Mouse (Mus musculus) embryonic facial prominence, embryonic 10.5 days (tissue): ENCODE measurements around the gene Rplp0. TPM values are rescaled to one million over a fixed set of nuclear protein-coding genes. Genes with fewer than 3 reads are reported as not detected.

Source experiments
- DNase-seq: peaks from one replicate; pipeline ENCODE4 v3.0.0-alpha.2; 2017; ENCODE audit warnings: low spot score
- H3K27ac ChIP-seq: fragments of 300-500 bp; sonication (generic); replicated peaks from 2 replicates; pipeline ENCODE4 v1.5.1; 2016; ENCODE audit warnings: mild to moderate bottlenecking
- H3K27me3 ChIP-seq: fragments of 300-500 bp; sonication (generic); replicated peaks from 2 replicates; pipeline ENCODE4 v1.6.1; 2016; ENCODE audit warnings: low read depth, mild to moderate bottlenecking; ENCODE audit not compliant: poor library complexity, severe bottlenecking
- H3K36me3 ChIP-seq: fragments of 300-500 bp; sonication (generic); replicated peaks from 2 replicates; pipeline ENCODE4 v1.6.1; 2016; ENCODE audit warnings: mild to moderate bottlenecking, moderate library complexity
- H3K4me1 ChIP-seq: fragments of 300-500 bp; sonication (generic); 2 replicates; pipeline ENCODE4 v1.6.1; 2016
- H3K4me3 ChIP-seq: fragments of 300-500 bp; sonication (generic); 2 replicates; pipeline ENCODE4 v1.5.1; 2016; ENCODE audit warnings: mild to moderate bottlenecking, moderate library complexity
- H3K9me3 ChIP-seq: fragments of 300-500 bp; sonication (generic); 2 replicates; pipeline ENCODE4 v1.6.1; 2016; ENCODE audit warnings: mild to moderate bottlenecking
- WGBS: fragments of 180-500 bp; shearing (Covaris S2); methylation state at CpG from one replicate; pipeline ENCODE4 v1.1.7; 2016; 5-methylcytosine and 5-hydroxymethylcytosine counted together
- polyA plus RNA-seq: library from polyadenylated mRNA; unstranded; fragments of >200 nt; fragmentation: Nextera tagmentation; extraction: Ambion mirVana; gene quantifications from 2 replicates; pipeline ENCODE4 v1.2.1, GENCODE M21; 2016

Rplp0 gene
- polyA plus RNA-seq, 1 experiment from 2014 or later = 1,413 TPM

DNA sequence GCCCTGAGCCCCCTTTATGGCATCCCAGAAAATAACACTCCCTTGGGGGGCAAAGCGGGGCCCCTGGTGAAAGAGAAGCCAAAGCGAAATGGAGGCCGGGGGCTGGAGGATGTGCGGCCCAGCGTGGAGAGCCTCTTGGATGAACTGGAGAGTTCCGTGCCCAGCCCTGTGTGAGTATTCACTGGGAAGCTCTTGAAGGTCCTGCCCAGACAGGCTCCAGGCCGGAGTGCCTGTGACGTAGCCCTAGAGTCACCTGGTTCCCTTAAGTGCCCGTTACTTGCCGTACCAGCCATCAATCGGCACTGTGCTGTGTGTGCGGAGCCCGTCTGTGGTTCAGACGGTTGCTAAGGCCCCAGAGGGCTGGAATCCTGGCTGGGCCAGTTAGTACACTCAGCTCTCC is 13.6 kb upstream of the Rplp0 start:
- Histone ChIP-seq H3K9me3 (no peaks in the 10 kb centered on the region), H3K27me3 (no peaks in the 10 kb centered on the region), H3K4me1 (peaks cover 76% of the 10 kb centered on the region), H3K36me3 (peaks cover 69% of the 10 kb centered on the region), H3K27ac (peak overlapping the region; percentile 81), H3K4me3 (no peak overlapping the region)
- no peak for DNase-seq
- 85% methylated on average over 14 of the region's 14 CpGs for WGBS

DNA sequence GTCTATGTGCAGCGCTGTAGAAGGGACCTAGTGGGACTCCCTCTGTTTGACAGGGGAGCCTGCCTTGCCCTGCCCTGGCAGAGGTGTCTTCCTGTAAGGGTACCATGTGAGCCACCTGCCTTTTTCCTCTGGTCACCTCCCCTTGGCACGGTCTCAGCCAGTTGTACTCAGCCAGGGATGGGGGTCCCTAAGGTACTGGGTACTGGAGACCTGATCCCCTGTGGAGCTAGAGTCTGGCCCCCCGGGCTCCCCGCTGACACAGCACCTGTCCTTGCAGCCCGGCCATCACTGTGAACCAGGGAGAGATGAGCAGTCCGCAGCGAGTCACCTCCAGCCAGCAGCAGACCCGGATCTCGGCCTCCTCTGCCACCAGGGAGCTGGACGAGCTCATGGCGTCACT is 12.7 kb upstream of the Rplp0 start:
- Histone ChIP-seq H3K36me3 (peaks cover 77% of the 10 kb centered on the region), H3K9me3 (no peaks in the 10 kb centered on the region), H3K4me1 (peaks cover 84% of the 10 kb centered on the region), H3K27me3 (no peaks in the 10 kb centered on the region), H3K4me3 (peak overlapping the region; percentile 22), H3K27ac (peak overlapping the region; percentile 81)
- 49% methylated on average over 11 of the region's 11 CpGs for WGBS
- no peak for DNase-seq

DNA sequence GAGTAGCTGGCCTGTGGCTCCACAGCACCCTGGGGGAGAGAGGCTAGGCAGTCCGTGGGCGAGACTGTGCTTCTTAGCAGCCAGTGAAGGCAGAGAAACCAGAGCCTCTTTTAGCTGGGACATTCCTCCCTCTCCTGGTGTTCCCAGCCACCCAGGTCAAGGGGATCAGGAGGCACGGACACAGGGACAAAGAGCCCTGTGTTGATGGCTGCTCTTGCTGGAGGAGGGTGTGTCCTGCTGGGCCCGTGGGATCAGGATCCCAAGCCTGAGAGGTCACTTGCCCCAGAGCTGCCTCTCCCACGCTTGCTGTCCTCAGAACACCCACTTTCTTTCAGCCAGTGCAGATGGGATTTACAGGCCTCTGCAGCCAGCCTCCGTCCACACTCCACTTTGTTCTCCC is 12.3 kb upstream of the Rplp0 start:
- Histone ChIP-seq H3K36me3 (peaks cover 82% of the 10 kb centered on the region), H3K4me1 (peaks cover 84% of the 10 kb centered on the region), H3K9me3 (no peaks in the 10 kb centered on the region), H3K4me3 (peak overlapping the region; percentile 22), H3K27ac (peak overlapping the region; percentile 81), H3K27me3 (no peaks in the 10 kb centered on the region)
- 24% methylated on average over 6 of the region's 6 CpGs for WGBS
- DNase-seq = no peak

DNA sequence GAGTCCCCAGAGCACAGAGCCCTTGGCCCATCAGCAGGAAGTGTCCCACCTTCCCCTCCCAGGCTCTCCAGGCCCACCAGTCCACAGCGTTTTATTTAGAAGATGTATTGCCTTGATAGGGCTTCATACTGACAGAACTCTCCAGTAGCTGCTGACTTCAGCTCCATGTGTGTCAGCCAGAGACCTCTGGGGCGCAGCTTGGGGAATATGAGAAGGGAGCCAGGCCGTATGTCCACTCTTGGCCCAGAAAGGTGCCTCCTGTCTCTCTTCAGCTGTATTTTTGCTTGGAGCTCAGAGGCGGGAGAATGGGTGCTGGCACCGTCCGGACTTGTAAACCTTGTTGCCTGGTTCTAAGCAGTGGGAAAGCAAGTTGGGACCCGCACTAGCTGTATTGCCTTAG is 11.8 kb upstream of the Rplp0 start:
- 63% methylated on average over 7 of the region's 7 CpGs for WGBS
- Histone ChIP-seq H3K4me1 (peaks cover 80% of the 10 kb centered on the region), H3K4me3 (peak overlapping the region; percentile 22; the same call in 1 of the 2 replicates), H3K9me3 (no peaks in the 10 kb centered on the region), H3K27me3 (no peaks in the 10 kb centered on the region), H3K36me3 (peaks cover 86% of the 10 kb centered on the region), H3K27ac (peak overlapping the region; percentile 81)
- DNase-seq = no peak

DNA sequence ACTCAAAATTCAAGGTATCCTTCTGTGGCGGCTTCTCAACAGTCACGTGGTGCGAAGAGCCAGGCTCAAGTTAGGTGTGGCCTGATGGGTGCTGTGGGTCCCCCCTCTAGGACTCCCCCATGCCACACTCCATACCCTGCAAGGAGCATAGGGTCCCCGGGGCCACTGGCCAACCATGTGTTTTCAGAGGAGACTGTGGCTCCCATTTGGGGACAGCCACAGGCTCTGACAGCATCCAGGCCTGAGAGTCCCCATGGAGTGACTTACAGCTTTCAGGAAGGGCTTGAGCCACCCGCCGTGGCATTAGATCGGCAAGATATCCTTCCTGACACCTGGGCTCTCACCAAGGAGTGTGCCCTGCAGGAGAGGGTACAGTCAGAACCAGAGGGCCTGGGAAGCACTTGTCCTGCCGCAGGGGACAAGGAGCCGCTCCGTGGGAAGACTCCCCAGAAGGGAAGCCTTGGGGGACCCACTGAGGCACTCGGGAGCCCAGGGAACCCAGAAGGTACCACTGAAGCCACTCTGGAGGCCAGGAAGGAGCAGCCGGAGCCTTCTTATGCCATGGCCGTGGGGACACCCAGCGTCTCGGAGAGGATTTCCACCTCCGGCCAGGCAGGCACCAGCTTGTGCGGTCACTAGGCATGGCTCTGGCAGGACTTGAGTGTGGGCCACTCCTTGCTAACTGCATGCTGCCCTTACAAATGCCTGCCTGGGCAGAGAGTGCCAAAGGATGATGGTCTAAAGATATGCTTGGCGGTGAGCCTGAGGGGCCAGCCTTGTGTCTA is 10.6 kb upstream of the Rplp0 start:
- WGBS = 91% methylated on average over 18 of the region's 18 CpGs
- Histone ChIP-seq H3K27ac (no peak overlapping the region; the same call in none of the 2 replicates), H3K9me3 (no peaks in the 10 kb centered on the region), H3K36me3 (peaks cover 98% of the 10 kb centered on the region), H3K4me3 (no peak overlapping the region), H3K4me1 (peaks cover 67% of the 10 kb centered on the region), H3K27me3 (no peaks in the 10 kb centered on the region)
- DNase-seq = no peak

DNA sequence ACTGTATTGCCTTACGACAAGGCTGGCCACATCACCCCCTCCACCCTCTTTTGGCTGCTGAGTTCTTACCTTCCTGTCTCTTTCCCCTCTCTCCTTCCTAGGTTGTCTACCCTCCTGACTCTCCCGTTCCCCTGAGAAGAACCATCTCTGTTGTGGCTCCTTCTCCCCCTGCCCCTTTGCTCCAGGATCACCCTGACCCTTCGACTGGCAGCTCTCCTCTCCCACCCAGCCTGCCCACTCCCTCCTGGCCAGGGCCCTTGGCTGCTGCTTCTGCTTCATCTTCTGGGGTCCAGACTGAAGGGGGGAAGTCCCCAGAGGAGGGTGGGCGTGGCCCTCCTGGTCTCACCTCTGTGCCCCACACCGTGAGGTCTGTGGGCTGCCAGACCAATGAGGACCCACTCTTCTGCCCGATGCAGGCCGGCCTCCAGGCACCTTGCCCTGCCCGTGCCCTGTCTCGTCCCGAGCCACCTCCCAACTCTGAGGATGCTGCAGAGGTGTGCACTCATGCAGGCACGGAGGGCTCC is 8.7 kb upstream of the Rplp0 start:
- H3K4me1 ChIP-seq = peaks cover 49% of the 10 kb centered on the region
- no peaks in the 10 kb centered on the region for H3K9me3 ChIP-seq
- no peak for DNase-seq
- H3K36me3 ChIP-seq = peaks cover 98% of the 10 kb centered on the region
- H3K4me3 ChIP-seq = no peak overlapping the region
- H3K27me3 ChIP-seq = no peaks in the 10 kb centered on the region
- peak overlapping the region; percentile 44; the same call in 1 of the 2 replicates for H3K27ac ChIP-seq
- WGBS = 80% methylated on average over 11 of the region's 11 CpGs

DNA sequence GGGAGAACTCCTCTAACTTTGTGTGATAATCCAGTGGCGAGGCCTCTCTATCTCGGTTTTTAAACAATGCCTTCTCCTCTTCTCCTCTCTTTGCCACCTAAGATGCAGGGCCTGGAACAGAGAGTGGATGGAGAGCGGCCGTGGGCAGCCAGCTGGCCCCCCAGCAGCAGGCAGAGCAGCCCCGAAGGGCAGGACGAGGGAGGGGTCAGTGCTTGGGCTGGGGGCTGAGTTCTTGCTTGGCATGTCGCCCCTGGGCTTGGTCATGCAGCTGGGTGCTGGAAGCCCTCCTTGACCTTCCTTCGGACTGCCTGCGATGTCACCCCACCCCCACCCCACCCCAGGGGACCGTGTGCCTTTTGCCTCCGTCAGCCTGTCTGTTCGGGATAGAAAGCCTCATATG is 7.9 kb upstream of the Rplp0 start:
- Histone ChIP-seq H3K36me3 (peaks cover 91% of the 10 kb centered on the region), H3K9me3 (no peaks in the 10 kb centered on the region), H3K4me3 (no peak overlapping the region), H3K4me1 (peaks cover 49% of the 10 kb centered on the region), H3K27me3 (no peaks in the 10 kb centered on the region), H3K27ac (peak overlapping the region; percentile 55)
- WGBS = 70% methylated on average over 12 of the region's 12 CpGs
- no peak for DNase-seq

DNA sequence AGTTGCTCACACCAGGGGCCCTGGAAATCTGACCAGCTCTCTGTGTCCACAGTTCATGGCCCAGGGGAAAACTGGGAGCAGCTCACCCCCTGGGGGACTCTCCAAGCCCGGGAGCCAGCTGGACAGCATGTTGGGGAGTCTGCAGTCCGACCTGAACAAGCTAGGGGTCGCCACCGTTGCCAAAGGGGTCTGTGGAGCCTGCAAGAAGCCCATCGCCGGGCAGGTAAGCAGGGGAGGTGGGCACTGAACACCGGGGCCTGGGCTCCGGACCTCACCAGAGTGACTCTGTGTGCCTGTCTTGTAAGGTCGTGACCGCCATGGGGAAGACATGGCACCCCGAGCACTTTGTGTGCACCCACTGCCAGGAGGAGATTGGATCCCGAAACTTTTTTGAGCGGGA is 7.5 kb upstream of the Rplp0 start:
- Histone ChIP-seq H3K36me3 (peaks cover 87% of the 10 kb centered on the region), H3K9me3 (no peaks in the 10 kb centered on the region), H3K4me1 (peaks cover 45% of the 10 kb centered on the region), H3K4me3 (no peak overlapping the region), H3K27me3 (no peaks in the 10 kb centered on the region), H3K27ac (peak overlapping the region; percentile 55)
- no peak for DNase-seq
- WGBS = 86% methylated on average over 13 of the region's 13 CpGs

DNA sequence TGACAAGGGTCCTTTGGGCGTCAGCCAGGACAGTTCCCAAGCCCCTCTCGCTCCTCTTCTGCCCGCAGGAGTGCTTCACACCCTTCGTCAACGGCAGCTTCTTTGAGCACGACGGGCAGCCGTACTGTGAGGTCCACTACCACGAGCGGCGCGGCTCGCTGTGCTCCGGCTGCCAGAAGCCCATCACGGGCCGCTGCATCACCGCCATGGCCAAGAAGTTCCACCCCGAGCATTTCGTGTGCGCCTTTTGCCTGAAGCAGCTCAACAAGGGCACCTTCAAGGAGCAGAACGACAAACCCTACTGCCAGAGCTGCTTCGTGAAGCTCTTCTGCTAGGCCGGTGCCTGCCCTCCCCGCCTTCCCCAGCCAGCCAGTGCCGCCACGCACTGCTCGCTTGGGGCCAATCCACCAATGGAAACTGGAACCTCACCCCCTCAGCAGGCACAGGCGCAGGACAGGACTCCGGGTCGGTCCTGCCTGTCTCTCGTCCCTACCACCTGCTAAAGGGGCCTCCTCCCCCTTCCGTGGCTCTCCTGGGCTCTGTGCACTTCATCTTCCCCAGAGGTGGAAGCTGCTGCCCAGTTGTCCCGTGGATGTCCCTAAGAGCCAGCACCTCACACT is 5.4 kb upstream of the Rplp0 start:
- no peaks in the 10 kb centered on the region for H3K27me3 ChIP-seq
- H3K36me3 ChIP-seq = peaks cover 66% of the 10 kb centered on the region
- no peaks in the 10 kb centered on the region for H3K9me3 ChIP-seq
- DNase-seq = no peak
- 90% methylated on average over 33 of the region's 33 CpGs for WGBS
- peaks cover 25% of the 10 kb centered on the region for H3K4me1 ChIP-seq
- no peak overlapping the region for H3K4me3 ChIP-seq
- H3K27ac ChIP-seq = no peak overlapping the region

DNA sequence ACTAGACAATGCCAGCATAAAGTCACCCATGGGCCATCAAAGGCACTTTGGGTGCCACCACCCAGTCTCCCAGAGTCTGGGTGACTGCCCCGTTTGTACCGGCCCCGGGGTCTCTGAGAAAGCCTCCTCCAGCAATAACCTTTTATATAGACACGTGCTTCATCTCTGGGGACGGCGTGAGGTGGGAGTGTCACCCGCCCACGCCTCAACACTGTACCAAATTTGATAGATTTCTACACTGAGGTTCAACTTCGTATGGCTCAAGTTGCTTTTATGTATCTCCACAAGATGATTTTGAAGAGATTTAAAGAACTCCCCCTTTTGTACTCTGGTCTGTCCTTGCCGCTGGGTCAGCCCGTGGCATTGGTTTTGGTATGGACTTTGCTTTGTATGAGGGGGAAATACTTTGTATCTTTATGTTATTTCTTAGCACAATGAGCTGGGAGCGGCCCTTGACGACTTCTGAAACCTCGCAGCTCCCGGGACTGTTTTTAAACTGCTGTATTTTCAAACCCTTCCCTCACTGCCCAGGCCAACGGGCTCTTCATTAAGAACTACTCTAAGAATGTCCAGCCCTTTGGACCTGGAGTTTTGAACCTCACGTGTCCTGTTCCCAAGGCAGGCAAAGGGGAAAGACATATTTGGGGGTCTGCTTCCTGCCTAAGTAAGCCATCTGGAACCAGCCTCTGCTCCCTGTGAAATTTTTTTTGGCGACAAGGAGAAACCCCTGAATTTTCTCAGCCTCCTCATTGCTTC is 4.6 kb upstream of the Rplp0 start:
- no peak for DNase-seq
- 92% methylated on average over 18 of the region's 18 CpGs for whole genome bisulfite sequencing
- no peaks in the 10 kb centered on the region for H3K27me3 ChIP-seq
- H3K4me1 ChIP-seq = peaks cover 25% of the 10 kb centered on the region
- peaks cover 58% of the 10 kb centered on the region for H3K36me3 ChIP-seq
- H3K27ac ChIP-seq = no peak overlapping the region
- no peaks in the 10 kb centered on the region for H3K9me3 ChIP-seq
- no peak overlapping the region for H3K4me3 ChIP-seq

DNA sequence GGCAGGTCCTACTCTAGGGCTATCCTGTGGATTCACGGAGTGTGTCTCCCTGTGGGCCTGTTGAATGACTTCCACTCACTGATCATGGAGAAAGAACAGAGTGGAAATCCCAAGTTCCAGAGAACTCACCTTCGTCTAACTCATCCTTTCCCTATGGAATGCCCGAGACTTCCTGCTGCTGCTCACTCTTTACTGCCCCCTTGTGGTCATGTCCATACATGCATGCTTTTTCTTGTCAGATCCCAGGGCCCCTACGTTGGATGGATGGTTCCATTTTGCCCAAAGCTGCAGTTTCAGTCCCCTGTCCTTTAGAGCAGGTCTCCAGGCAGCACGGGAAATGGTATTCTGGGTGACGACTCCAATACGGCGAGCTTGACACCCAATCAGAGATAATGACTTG is 3.0 kb upstream of the Rplp0 start:
- Histone ChIP-seq H3K4me3 (peak overlapping the region; percentile 16; the same call in 1 of the 2 replicates), H3K9me3 (no peaks in the 10 kb centered on the region), H3K27ac (no peak overlapping the region), H3K27me3 (no peaks in the 10 kb centered on the region), H3K36me3 (peaks cover 54% of the 10 kb centered on the region), H3K4me1 (peaks cover 23% of the 10 kb centered on the region)
- 12% methylated on average over 8 of the region's 8 CpGs for WGBS
- DNase-seq = peak; percentile 81

DNA sequence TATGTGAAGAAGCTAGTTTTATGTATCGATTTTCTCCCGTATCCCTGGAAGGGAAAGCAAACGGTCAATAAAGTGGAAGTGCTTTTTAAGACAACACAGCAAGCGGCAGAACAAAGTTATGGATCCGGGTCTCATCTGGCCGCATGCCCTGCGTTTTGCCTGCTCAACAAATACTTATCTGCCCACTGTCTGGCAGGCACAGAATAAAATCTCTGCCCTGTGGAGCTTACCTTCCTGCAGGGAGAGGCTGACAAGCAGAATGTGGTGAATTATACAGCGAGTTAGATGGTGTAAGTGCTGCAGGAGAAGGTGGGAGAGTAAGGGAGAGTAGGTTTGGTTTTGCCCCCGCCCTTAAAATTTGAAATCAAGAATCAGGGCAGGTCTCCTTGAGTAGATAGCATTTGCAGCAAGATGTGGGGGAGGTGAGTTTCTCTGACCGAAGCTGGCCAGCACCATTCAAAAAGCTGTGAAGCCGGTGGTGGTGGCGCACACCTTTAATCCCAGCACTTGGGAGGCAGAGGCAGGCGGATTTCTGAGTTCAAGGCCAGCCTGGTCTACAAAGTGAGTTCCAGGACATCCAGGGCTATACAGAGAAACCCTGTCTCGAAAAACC is 979 bp upstream of the Rplp0 start:
- Histone ChIP-seq H3K9me3 (no peaks in the 10 kb centered on the region), H3K27me3 (no peaks in the 10 kb centered on the region), H3K4me3 (no peak overlapping the region), H3K36me3 (peaks cover 55% of the 10 kb centered on the region), H3K27ac (no peak overlapping the region), H3K4me1 (peaks cover 36% of the 10 kb centered on the region)
- WGBS = 89% methylated on average over 14 of the region's 14 CpGs
- DNase-seq = no peak
